Mouse (Mus musculus) adipocyte (in vitro differentiated cells): ENCODE measurements around the gene Map6.

ENCODE experiments used
- DNase-seq: peaks from one replicate; pipeline ENCODE4 v3.0.0-alpha.2; 2016; ENCODE audit warnings: low spot score

Gene Map6

DNA sequence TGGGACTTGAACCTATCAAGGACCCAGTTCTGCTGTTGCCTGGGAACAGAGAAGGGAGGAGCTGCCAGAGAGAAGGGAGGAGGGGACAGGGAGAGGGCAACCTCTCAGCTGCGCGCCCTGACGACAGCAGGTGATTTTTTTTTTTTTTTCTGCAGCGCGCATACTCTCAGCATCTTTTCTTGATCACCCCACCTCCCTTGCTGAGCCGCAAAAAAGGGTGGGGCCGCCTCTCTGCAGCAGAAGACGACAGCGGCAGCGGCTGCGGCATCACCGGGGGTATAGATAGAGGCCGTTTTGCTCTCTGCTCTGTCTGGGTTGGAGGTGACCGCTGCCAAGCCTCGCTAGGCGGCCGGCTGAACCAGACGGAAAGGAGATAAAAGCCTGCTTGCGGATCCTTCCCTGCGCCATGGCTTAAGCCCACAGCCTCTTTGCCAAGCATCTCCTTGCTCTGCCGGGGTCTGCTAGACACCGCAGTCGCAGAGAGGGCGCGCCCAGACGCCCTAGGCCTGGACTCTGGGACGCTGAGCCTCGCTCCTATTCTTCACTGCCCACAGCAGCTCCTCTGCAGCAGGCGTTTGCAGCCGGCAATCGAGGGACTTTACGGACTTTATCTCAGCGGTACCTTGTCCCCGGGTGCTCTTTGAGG lies at the start of gene Map6:
Map6 (plus strand) TSS at position 197 of the 646 bp plus-strand sequence.
- no peak for DNase-seq

DNA sequence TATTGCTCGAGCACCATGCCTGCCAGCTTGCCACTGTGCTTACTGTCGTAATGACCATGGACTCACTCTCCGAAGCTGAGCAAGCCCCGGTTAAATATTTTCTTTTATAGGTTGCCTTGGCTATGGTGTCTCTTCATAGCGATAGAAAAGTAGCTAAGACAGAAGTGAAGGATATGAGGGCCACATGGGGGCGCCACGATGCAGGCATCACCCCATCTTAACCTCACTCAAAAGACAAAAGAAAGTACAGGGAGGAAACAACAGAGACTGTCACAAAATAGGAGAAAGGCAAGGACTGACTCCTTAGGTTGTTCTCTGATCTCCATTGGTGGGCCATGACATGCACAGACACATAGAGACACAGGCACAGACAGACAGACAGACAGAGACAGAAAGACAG lies 43.0 kb upstream of the Map6 start:
- DNase-seq = no peak

DNA sequence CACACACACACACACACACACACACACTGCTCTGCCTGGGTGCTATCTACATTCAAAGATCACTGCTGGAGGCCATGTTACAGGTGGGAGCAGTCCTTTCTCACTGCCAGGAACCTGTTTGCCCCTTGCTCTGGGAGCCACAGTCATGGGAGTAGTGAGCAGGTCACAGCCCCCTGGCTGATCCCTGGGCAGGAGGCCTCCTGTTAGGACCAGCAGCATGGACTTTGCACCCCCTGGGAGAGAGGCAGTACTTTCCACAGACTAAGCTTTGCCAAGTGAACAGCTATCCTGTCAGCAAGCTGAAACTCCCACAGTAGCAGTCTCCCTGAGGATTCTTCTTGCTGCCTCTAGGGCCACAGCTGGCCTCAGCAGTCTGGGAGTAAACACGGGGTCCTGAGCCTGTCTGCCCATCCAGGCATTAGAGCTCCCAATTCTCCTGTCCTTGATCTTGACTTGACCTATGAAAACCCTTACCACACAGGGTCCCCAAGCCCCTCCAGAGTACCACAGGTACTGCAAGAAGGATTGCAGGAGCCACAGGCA lies 42.5 kb upstream of the Map6 start:
- peak; percentile 6 for DNase-seq

DNA sequence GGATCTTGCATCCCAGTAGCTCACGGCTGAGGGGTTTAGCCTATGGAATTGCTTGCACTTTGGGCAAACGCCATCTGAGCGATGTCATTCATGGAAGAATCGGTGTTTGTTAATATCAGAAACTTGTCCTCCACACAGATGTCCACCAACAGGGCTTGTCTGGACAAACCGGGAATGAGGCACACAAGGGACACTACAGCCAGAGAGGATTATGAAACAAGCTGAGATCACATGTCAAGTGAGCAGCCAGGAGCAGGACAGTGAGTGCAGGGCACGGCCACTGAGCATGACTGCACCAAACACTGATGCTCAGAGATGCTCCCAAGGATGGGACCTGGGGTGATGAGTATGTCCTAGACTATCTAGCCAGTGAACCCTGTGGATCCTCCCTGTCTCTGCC lies 41.8 kb upstream of the Map6 start:
- DNase-seq = peak; percentile 66

DNA sequence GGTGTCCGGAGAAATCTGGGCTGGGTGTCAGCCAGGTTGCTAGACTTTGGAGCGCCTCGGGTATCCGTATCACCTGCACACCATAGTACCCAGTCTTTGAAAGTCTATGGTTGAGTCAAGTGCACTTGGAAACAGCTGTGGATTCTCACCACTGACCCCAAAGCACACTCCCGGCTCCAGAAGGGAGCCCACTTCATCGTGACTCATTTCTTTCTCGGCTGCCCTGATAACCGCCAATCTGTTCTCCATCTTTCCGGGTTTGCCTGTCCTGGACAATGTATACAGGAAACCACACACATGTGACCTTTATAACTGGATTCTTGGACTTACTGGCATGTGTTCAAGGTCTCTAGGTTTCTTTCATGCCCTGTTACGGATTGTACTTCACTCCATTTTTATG lies 40.6 kb upstream of the Map6 start:
- DNase-seq = no peak

DNA sequence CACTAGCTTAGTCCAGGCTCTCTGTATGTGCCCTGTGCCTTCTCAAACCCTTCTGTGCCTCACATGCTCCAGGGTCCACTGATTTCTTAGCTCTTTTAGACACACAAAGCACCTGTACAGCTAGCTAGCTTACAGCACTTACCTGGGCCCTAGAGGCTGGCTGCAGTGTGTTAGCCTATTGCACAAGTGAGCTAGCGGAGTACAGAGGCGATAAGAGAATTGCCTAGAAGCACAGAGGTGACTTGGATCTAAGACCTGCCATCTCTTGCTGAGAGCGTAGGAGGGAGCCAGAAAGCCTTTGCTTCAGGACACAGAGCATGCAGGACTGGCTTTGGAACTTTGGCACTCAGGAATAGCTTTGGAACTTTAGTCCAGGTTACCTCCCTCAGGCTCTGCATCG lies 40.0 kb upstream of the Map6 start:
- no peak for DNase-seq

DNA sequence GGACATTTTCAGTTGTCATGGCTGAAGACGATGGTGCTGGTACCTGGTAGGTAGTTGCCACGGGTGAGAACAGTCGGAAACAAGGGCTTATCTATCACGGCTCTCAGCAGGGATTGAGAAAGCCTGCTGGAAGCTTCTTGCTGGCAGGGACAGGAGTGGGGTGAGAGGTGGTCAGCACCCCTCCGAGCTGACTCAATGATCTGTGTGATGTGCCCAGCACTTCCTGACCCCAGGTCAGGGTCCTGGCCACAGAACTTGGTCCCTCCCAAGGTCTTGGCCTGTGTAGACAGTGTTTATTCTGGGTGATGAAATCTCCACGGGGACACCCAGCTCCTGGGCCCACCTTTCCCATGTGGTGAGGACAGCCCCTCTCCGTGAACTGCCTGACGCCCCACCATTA lies 38.4 kb upstream of the Map6 start:
- DNase-seq = no peak

DNA sequence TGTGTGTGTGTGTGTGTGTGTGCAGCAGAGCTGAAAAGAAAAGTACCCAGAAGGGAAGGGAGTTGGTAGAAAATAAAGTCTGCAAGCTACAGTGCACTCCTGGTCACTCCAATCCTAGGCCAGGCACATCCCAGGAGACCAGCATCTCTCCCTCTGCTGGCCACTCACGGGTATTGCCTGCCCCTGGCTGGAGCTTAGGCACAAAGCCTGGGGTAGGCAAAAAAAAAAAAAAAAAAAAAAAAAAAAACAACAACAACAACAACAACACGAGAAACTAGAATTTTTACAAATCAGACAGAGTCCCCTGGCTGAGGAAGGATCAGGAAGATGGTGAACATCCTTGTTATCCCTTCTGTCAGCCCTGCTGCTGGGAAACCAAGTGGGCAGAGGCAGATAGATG lies 37.8 kb upstream of the Map6 start:
- DNase-seq = peak; percentile 74

DNA sequence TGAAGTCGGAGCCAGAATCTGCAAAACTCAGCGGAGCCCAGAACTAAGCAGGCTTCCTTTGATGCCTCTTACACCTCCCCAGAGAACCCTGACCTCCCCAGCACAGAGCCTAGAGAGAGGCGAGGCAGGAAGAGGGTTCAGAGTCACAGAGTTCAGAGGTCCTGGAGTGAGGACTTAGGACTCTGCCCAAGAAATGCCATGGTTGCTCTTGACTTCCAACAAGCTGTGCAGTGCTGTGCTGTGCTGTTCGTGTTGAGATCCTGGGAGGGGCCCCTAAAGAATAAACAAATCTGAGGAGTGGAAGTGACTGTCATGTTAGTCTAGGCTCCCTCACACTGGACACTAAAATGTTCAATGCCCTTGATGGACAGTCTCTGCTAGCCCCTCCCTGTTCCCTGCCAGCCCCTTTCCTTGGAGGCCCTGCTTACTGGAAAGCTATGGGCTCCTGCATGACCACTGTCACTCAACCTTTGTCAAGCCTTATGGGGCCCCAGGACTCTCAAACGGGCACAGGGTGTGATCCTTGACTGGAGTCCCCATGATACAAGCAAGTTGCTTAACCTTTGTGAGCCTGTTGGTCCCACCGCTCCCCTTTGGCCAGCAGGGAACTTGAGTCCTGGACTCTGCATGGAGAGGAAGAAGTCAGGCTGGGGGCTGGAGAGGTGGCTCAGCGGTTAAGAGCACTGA lies 37.0 kb upstream of the Map6 start:
- DNase-seq = no peak

DNA sequence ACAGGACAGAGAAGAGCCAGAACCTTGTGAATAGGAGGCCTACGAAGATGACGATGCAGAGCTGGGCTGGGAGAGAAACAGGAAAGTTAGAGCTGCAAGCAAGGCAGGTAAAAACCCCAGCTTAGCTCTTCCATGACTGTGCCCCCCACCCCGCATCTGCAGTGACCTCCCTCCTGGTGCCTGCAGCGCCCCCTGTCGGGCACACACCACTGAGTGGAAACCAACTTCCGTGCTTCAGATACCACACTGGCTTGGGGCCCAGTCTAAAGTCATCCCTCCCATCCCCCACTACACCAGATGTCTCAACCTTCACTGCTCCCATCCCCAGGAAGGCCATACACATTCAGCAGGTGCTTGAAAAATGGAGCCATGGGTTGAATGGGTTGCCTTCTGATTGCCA lies 34.7 kb upstream of the Map6 start:
- no peak for DNase-seq

DNA sequence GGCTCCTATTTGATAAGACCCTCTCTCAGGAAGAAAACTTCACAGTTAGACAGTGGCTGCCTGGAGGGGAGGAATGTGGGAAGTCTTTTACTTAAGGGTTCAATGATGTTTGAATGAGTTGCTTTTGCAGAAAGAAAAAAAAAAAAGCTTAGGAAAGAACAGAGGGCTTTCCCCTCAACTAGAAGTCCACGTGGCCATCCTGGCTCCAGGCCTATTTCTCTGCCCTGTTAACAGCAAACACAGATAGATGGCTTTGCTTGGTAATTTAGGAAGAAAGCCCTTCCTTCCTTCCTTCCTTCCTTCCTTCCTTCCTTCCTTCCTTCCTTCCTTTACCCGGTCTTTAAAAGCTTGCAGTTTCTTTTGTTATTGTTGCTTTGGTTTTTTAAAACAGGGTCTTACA lies 32.3 kb upstream of the Map6 start:
- no peak for DNase-seq

DNA sequence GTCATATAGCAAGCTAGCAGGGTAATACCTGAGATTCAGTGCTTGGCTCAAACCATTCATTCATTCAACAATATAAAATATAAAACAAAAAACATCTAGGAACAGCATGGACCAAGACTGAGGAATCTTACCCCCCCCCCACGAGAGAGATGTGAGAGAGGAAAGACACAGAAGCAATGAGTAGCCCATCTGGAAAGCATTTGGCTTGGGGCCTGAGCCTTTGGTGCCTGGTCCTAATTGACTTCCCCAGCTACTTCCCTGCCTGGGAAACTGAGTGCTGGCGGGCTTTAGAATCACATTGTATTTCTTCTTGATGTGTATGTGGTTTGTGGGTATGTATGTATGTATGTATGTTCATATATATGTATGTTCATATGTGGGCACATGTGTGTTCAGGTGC lies 31.6 kb upstream of the Map6 start:
- no peak for DNase-seq

DNA sequence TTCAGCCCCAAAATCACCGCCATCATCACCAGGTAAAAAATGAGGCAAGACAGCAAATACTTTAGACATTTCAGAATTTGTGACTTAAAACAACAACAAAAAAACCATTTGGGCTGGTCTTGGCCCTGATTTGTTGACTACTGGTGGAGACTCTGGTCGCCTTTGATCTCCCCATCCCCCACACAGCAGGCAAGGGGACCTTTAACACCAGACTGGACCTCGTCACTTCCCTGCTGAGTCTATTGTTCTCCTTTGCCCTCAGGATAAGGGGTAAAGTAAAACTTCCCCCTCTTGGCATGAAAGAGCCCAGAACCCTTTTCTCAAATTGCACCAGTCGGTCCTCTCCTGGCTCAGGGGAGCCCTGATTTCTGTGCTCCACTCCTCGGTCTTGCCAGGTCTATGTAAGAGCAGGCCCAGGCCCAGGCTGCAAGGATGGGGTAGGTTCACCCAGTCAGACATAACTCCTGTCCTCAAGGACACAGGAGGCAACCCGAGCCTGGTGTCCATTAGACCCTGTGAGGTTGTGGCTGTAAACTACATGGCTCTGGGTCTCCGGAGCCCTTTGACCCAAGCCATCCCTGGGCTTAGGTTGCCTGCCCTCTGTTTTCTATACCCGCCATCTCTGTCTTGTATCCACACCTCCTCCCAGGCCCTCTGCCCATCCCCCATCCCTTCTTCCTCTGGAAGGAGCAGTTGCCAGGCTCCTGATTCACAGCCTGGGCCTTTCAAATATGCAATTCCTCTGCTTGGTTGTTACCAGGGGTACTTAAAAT lies 30.2 kb upstream of the Map6 start:
- DNase-seq = no peak

DNA sequence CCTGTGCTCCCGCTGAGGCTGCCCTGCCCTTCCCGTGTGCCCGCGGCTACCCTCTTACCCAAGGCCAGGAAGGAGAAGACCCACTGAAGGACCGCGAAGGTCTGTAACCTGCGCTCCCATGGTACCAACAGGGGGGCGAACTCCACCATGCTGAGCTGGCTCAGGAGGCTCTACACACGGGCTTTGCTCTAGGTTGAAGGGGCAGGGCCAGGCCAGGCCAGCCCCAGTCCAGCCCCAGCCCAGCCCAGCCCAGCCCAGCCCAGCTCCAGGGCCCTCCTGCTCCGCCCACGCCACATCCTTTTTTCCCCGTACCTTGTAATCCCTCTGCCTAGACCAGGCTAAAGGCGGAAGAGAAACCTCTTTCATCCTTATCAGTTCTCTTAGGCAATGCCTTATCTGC lies 28.8 kb upstream of the Map6 start, which contains the start of gene Mogat2:
Mogat2 (minus strand) TSS at position 203 of the 400 bp plus-strand sequence.
- no peak for DNase-seq

DNA sequence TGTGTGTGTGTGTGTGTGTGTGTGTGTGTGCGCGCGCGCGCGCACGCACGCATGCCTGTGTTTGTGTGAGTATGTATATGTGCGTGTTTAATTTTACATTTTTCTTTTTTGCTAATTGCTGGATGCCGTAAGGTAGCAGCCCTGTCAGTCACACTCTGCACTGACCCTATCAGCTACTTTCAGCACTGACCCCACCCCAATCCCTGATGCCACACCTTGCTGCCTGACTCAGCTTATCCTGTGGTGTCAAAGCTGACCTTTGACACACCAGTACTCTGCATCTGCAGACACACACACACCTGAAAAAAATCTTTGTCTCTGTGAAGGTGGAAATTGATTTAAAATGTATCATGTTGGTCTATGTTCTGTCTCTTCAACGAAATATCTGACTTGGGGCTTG lies 25.1 kb upstream of the Map6 start:
- DNase-seq = no peak

DNA sequence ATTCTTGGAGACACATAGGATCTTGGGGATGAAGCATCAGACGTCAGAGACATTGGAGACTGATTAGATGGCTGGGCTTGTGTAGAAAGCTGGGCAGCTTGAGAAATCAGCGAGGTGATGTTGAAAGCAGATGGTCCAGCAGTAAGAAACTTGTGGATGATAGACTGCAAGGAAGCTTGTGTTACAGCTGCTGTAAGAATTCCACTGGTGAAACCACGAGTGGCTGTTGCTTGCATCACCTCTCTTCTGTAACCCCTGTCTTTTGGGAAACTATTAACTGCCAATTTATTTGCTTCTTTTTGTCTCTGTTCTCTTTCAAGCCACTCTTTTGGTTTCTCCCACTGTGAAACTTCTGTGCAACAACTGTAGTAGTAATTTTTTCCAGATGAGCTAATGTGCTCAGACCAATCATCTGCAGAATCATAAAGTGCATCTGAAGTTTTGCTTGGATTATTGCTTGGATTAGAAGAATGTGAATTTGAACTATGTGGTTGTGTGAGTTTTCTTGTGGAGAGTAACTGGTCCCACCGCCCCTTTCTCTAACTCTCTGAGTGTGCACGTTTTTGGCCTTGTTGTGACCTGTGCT lies 19.0 kb upstream of the Map6 start:
- DNase-seq = no peak

DNA sequence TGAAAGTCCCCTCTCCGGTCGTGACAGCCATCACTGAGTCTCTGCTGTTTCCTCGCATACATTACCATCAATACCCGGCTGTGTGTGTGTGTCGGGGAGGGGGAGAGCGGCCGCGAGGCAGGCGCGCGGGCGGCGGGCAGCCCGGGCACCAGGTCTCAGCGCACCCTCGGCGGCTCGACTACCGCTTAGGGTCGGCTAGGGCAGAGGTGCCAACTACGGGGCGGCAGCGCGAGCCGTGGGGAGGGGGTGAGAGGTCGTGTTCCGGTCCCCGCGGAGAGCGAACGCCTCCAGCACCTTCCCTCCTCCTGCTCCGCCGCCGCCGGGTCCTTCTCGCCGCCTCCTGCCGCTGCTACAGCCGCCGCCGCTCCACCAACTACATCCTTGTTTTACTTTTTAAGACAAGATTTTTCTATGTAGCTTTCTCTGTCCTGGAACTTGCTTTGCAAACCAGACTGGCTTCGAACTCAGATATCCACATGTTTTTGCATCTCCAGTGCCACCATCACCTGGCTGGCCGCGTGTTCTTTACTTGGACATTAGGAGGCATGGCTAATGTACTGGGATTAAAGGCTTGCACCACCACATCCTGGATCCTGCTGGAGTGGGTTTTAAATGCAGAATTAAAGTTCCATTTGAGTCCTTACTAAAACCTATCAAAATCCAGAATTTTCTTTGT lies 18.2 kb upstream of the Map6 start:
- DNase-seq = no peak

DNA sequence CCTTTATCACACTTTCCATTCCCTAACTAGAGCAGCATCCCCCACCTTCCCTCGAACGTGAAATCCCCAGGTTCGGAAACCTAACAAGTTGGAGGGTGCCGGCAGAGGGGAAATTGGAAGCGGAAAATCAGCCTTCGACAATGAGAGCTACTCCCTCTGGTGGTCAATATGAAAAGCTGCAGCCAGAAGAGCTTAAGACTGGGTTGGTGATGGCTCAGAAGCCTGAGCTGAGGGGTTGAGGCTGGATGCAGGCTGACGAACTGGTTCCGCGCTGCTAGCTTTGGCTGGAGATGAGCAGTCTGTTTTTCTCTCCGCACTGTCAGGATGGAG lies 17.7 kb upstream of the Map6 start:
- DNase-seq = peak; percentile 26

DNA sequence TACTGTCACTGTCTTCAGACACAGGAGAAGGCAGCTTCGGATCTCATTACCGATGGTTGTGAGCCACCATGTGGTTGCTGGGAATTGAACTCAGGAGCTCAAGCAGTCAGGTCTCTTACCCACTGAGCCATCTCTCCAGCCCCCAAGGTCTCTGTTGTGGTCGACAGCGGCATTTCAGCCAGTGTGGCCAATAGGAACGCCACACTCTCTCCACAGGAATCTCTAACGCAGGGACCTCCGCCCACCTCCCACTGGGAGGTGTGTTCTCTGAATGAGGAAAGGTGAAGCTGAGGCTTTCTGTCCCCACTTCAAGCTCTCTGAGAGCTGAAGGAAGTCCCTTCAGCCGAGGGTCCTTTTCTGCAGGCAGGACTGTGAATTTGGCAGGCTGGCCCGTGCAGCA lies 16.9 kb upstream of the Map6 start:
- no peak for DNase-seq

DNA sequence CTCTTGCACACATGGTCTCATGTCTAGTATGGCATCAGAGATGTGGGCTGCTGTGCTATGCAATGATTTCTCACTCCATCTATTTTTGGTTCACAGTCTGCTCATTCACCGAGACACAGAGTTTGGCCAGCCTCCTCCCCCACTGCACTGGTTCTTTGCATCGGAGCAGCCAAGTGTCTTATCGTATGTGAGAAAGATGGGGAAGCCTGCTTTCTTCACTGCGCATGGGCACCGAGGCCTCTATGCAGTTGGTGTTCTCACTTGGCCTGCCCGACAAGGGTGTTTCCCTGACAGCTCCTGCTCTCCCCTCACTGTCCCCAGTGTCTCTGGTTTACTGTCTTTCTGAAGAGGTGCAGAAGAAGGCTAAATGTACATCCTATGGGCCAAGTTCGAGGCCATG lies 12.2 kb upstream of the Map6 start:
- no peak for DNase-seq

DNA sequence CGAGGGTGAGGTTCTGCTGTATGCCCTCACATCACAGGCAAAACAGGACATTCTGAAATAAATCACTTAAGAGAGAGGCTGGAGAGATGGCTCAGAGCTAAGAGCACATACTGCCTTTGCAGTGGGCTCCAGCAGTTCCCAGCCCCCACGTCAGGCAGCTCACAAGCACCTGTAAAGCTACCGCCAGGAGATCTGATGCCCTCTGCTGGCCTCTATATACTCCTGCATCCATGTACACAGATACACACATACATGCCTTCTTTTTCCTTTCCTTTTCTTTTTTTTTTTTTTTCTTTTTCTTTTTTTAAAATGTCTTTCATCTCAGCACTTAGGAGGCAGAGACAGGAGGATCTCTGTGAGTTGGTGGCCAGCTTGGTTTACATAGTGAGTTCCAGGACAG lies 5.3 kb upstream of the Map6 start:
- DNase-seq = no peak

DNA sequence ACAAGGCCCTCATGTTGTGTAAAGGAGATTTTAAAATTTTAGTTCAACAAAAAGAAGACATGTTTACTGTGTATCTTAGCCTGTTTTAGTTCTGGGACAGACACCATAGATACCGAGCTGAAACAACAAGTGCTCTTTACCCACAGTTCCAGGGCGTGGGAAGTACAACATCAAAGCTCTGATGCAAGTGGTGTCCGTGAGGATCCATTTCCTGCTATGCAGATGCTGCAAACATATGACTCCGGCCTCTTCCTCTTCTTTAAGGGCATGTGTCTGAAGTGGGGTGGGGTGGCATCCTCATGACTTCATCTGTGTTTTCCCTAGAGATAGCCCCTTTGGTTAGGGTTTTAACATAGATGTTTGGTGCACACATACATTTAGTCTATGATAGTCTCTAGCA lies 3.7 kb upstream of the Map6 start:
- no peak for DNase-seq
